Mouse (Mus musculus) testis, adult 2 months (tissue): ENCODE measurements around the gene Plcb4.

Experiments used
- CTCF ChIP-seq: fragments of 200-500 bp; IDR thresholded peaks from 2 replicates; pipeline ENCODE4 v1.5.1; 2012; ENCODE audit warnings: low read depth, mild to moderate bottlenecking, inconsistent platforms, low read length, moderate library complexity; ENCODE audit not compliant: control insufficient read depth, insufficient read depth, insufficient replicate concordance
- POLR2A ChIP-seq: fragments of 200-500 bp; IDR thresholded peaks from 2 replicates; pipeline ENCODE4 v1.6.1; 2012; ENCODE audit warnings: low read depth, mild to moderate bottlenecking, inconsistent platforms, low read length, moderate library complexity; ENCODE audit not compliant: control insufficient read depth

GRCm38 (mm10) chr2:135894582-135894981 is 235.8 kb downstream of the Plcb4 start:
- TF ChIP-seq CTCF (no peak), POLR2A (no peak)
